Mouse (Mus musculus): ENCODE data around the gene Ube2g2. TPM values are rescaled to one million over a fixed set of nuclear protein-coding genes. Genes with fewer than 3 reads are reported as not detected.

Gene Ube2g2
- 54.1 and 54.7 TPM in 2 replicates for polyA plus RNA-seq (2014; fragmentation: Nextera tagmentation; extraction: Ambion mirVana)

DNA sequence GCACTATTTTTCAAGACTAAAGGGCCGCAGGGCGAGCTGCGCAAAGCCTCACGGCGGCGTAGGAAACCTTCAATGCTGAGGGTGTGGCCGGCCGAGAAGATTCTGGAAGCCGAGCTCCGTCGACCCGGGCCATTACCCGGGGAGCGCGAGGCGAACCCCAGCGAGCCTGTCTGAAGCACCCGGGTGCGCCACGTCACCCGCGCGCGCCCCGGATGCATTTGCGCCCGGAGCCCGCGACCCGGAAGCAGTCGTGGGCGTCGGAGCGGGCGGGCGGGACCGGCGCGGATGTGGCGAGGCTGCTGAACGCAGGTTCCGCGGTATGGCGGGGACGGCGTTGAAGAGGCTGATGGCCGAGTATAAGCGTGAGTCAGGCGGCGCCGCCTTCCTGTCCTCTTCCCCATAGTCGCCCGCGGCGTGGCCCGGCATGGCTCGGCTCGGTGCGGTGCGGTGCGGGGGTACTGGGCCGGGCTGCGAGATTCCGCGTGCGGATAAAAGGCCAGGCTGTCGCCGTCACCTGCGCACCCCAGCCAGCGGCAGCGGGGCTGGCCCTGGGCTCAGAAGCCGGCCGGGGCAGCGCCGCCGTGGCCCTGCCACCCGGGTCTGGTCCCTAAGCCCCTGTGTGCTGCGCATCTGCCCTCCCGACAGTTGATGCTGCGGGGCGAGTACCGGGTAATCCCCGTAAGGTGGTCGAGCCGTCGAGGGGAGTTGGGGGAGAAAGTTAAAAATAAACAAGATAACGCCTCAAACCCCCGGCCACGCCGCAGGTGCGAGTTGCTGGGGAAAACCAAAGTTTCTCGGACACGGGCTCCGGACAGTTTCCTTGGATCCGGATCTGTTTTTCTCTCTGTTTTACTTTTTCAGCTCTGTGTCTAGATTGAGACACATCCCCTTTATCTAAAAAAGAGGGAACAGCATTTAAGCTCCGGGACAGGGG, at the start of gene Ube2g2:
Ube2g2 (plus strand) TSS at position 221 of the 934 bp plus-strand sequence.
- peaks cover 27% of the 10 kb centered on the region for H3K36me3 ChIP-seq (replicated peaks; ENCODE audit: control insufficient read depth, insufficient read depth)
- under 1% methylated on average over 94 of the region's 96 CpGs for WGBS
- no peaks in the 10 kb centered on the region for H3K9me3 ChIP-seq (ENCODE audit: control insufficient read depth, low read length)
- H3K4me2 ChIP-seq (replicated peaks), result peak within 1 kb of the TSS; percentile 68
- peak within 1 kb of the TSS; percentile 90 for H3K27ac ChIP-seq
- DNase-seq (ENCODE audit: low spot score) (peak; percentile 96), ATAC-seq (ENCODE audit: low FRiP score) (peak; percentile 92)
- peak within 1 kb of the TSS; percentile 92 for H3K4me3 ChIP-seq (replicated peaks; ENCODE audit: low read length)
- H3K4me1 ChIP-seq (replicated peaks; ENCODE audit: control insufficient read depth, insufficient read depth, low read length), result peaks cover 16% of the 10 kb centered on the region
- peak within 1 kb of the TSS; percentile 92 for H3K9ac ChIP-seq
- H3K27me3 ChIP-seq (ENCODE audit: control insufficient read depth, insufficient read depth, low read length), result no peaks in the 10 kb centered on the region

- WGBS, result 80% methylated on average over 1 of the region's 1 CpGs
- Histone ChIP-seq H3K4me2 (replicated peaks) (no peak overlapping the region), H3K9ac (no peak overlapping the region), H3K4me1 (replicated peaks; ENCODE audit: control insufficient read depth, insufficient read depth, low read length) (no peaks in the 10 kb centered on the region), H3K27ac (no peak overlapping the region), H3K36me3 (replicated peaks; ENCODE audit: control insufficient read depth, insufficient read depth) (no peaks in the 10 kb centered on the region), H3K4me3 (replicated peaks; ENCODE audit: low read length) (no peak overlapping the region), H3K9me3 (ENCODE audit: control insufficient read depth, low read length) (no peaks in the 10 kb centered on the region), H3K27me3 (ENCODE audit: control insufficient read depth, insufficient read depth, low read length) (no peaks in the 10 kb centered on the region)
- DNase-seq (ENCODE audit: low spot score) (no peak), ATAC-seq (ENCODE audit: low FRiP score) (no peak)
Measured at GRCm38 (mm10) chr10:77573162-77573561, 48.9 kb upstream of the Ube2g2 start.

- Histone ChIP-seq H3K4me1 (replicated peaks; ENCODE audit: control insufficient read depth, insufficient read depth, low read length) (peaks cover 18% of the 10 kb centered on the region), H3K27ac (no peak overlapping the region), H3K9ac (no peak overlapping the region), H3K4me2 (replicated peaks) (peak overlapping the region; percentile 90), H3K27me3 (ENCODE audit: control insufficient read depth, insufficient read depth, low read length) (no peaks in the 10 kb centered on the region), H3K9me3 (ENCODE audit: control insufficient read depth, low read length) (no peaks in the 10 kb centered on the region), H3K36me3 (replicated peaks; ENCODE audit: control insufficient read depth, insufficient read depth) (no peaks in the 10 kb centered on the region), H3K4me3 (replicated peaks; ENCODE audit: low read length) (no peak overlapping the region)
- 64% methylated on average over 10 of the region's 10 CpGs for WGBS
- no peak for DNase-seq (ENCODE audit: low spot score)
- no peak for ATAC-seq (ENCODE audit: low FRiP score)
Measured at GRCm38 (mm10) chr10:77580027-77580920, 41.8 kb upstream of the Ube2g2 start.

DNA sequence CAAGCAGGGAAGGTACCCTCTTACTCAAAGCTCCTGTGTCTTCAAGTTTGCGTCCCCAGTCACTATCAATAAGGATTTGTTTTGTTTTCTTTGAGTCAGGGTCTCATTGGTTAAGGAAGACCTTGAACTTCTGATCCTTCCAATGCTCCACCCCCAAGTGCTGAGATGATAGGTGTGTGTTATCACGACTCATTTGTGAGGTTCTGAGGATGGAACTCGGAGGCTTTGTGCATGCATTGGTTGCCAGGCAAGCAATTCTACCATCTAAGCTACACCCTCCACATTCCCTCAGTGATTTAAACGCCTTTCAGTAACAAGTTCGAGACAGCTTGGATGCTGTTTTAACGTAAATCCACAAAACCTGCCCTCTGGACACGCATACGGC, 41.1 kb upstream of the Ube2g2 start:
- no peaks in the 10 kb centered on the region for H3K9me3 ChIP-seq (ENCODE audit: control insufficient read depth, low read length)
- H3K27me3 ChIP-seq (ENCODE audit: control insufficient read depth, insufficient read depth, low read length), result no peaks in the 10 kb centered on the region
- H3K27ac ChIP-seq, result peak overlapping the region; percentile 82
- peak overlapping the region; percentile 70 for H3K9ac ChIP-seq
- ATAC-seq (ENCODE audit: low FRiP score), result peak; percentile 13; the same call in 1 of the 2 replicates
- 12% methylated on average over 8 of the region's 8 CpGs for WGBS
- DNase-seq (ENCODE audit: low spot score), result no peak
- H3K36me3 ChIP-seq (replicated peaks; ENCODE audit: control insufficient read depth, insufficient read depth), result no peaks in the 10 kb centered on the region
- peak overlapping the region; percentile 76 for H3K4me3 ChIP-seq (replicated peaks; ENCODE audit: low read length)
- H3K4me1 ChIP-seq (replicated peaks; ENCODE audit: control insufficient read depth, insufficient read depth, low read length), result peaks cover 18% of the 10 kb centered on the region
- peak overlapping the region; percentile 90 for H3K4me2 ChIP-seq (replicated peaks)

GRCm38 (mm10) chr10:77581408-77582284, 40.4 kb upstream of the Ube2g2 start, which contains the start of gene Pttg1ip:
Pttg1ip (plus strand) TSS chr10:77581720.
- DNase-seq (ENCODE audit: low spot score) (peak; percentile 99), ATAC-seq (ENCODE audit: low FRiP score) (peak; percentile 97)
- H3K36me3 ChIP-seq (replicated peaks; ENCODE audit: control insufficient read depth, insufficient read depth), result no peaks in the 10 kb centered on the region
- H3K27ac ChIP-seq, result peak within 1 kb of the TSS; percentile 82
- H3K4me2 ChIP-seq (replicated peaks), result peak within 1 kb of the TSS; percentile 90
- peak within 1 kb of the TSS; percentile 76 for H3K4me3 ChIP-seq (replicated peaks; ENCODE audit: low read length)
- H3K9ac ChIP-seq, result peak within 1 kb of the TSS; percentile 87
- peaks cover 18% of the 10 kb centered on the region for H3K4me1 ChIP-seq (replicated peaks; ENCODE audit: control insufficient read depth, insufficient read depth, low read length)
- H3K27me3 ChIP-seq (ENCODE audit: control insufficient read depth, insufficient read depth, low read length), result no peaks in the 10 kb centered on the region
- under 1% methylated on average over 64 of the region's 64 CpGs for WGBS
- H3K9me3 ChIP-seq (ENCODE audit: control insufficient read depth, low read length), result no peaks in the 10 kb centered on the region

- Histone ChIP-seq H3K9ac (peak overlapping the region; percentile 87), H3K36me3 (replicated peaks; ENCODE audit: control insufficient read depth, insufficient read depth) (0 out of 2 replicates have a peak, but pooled peaks cover under 1% of the 10 kb centered on the region), H3K4me1 (replicated peaks; ENCODE audit: control insufficient read depth, insufficient read depth, low read length) (peaks cover 22% of the 10 kb centered on the region), H3K4me3 (replicated peaks; ENCODE audit: low read length) (peak overlapping the region; percentile 76), H3K4me2 (replicated peaks) (peak overlapping the region; percentile 90), H3K27ac (no peak overlapping the region), H3K9me3 (ENCODE audit: control insufficient read depth, low read length) (no peaks in the 10 kb centered on the region), H3K27me3 (ENCODE audit: control insufficient read depth, insufficient read depth, low read length) (no peaks in the 10 kb centered on the region)
- whole genome bisulfite sequencing, result 10% methylated on average over 8 of the region's 8 CpGs
- no peak for ATAC-seq (ENCODE audit: low FRiP score)
- DNase-seq (ENCODE audit: low spot score), result no peak
Measured at GRCm38 (mm10) chr10:77582285-77582618, 39.8 kb upstream of the Ube2g2 start.

GRCm38 (mm10) chr10:77583795-77584422, 38.2 kb upstream of the Ube2g2 start:
- no peak overlapping the region for H3K9ac ChIP-seq
- H3K36me3 ChIP-seq (replicated peaks; ENCODE audit: control insufficient read depth, insufficient read depth), result peaks cover 7% of the 10 kb centered on the region
- H3K4me1 ChIP-seq (replicated peaks; ENCODE audit: control insufficient read depth, insufficient read depth, low read length), result peaks cover 25% of the 10 kb centered on the region
- ATAC-seq (ENCODE audit: low FRiP score) (no peak), DNase-seq (ENCODE audit: low spot score) (no peak)
- 71% methylated on average over 10 of the region's 10 CpGs for WGBS
- no peak overlapping the region for H3K27ac ChIP-seq
- H3K27me3 ChIP-seq (ENCODE audit: control insufficient read depth, insufficient read depth, low read length), result no peaks in the 10 kb centered on the region
- H3K4me3 ChIP-seq (replicated peaks; ENCODE audit: low read length), result no peak overlapping the region
- H3K9me3 ChIP-seq (ENCODE audit: control insufficient read depth, low read length), result no peaks in the 10 kb centered on the region
- no peak overlapping the region for H3K4me2 ChIP-seq (replicated peaks)

DNA sequence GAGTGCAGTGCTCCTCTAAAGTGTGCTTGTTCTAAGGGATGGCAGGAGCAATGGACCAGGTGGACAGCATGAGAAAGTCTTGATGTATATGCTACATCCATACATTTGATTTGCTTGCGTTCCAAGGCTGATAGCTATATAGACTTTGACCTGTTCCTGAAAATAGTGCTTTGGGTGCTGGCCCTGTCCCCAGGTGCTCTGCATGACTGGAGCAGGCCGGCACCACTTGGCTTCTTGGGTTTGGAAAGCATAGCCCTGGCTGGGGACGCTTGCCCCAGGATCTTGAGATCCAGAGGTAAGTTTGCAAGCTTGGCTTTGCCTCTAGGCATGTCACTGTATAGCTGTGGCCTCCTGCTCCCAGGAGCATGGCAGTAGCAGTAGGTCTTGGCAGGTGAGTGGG, 35.4 kb upstream of the Ube2g2 start:
- H3K4me3 ChIP-seq (replicated peaks; ENCODE audit: low read length), result no peak overlapping the region
- H3K4me2 ChIP-seq (replicated peaks), result no peak overlapping the region
- ATAC-seq (ENCODE audit: low FRiP score), result no peak
- peaks cover 32% of the 10 kb centered on the region for H3K36me3 ChIP-seq (replicated peaks; ENCODE audit: control insufficient read depth, insufficient read depth)
- 96% methylated on average over 3 of the region's 3 CpGs for WGBS
- no peak for DNase-seq (ENCODE audit: low spot score)
- no peaks in the 10 kb centered on the region for H3K27me3 ChIP-seq (ENCODE audit: control insufficient read depth, insufficient read depth, low read length)
- peaks cover 25% of the 10 kb centered on the region for H3K4me1 ChIP-seq (replicated peaks; ENCODE audit: control insufficient read depth, insufficient read depth, low read length)
- H3K9me3 ChIP-seq (ENCODE audit: control insufficient read depth, low read length), result no peaks in the 10 kb centered on the region
- no peak overlapping the region for H3K9ac ChIP-seq
- no peak overlapping the region for H3K27ac ChIP-seq

Data from hindbrain, embryonic 14.5 days (tissue).